Mouse (Mus musculus) Muller cell, postnatal 12 days (primary cell): ENCODE data around the gene Ssxb10.
"Not testable (repeated sequence)": the region's sequence is repeated elsewhere in the genome, so short reads cannot be mapped to it uniquely, and the experiment has no call there.

ENCODE experiments used
- DNase-seq: peaks from one replicate; pipeline ENCODE4 v3.0.0-alpha.2; 2015; ENCODE audit errors: inconsistent ontology term

The Ssxb10 gene

GRCm38 (mm10) chrX:8327124-8327523 lies at the start of gene Ssxb10:
Ssxb10 (plus strand) TSS chrX:8327424.
- DNase-seq: no peak

- DNase-seq: no peak
These were observed 38.6 kb upstream of the Ssxb10 start for GRCm38 (mm10) chrX:8288621-8289020.

- DNase-seq: no peak
These were observed 17.9 kb upstream of the Ssxb10 start for GRCm38 (mm10) chrX:8309302-8309701.

DNA sequence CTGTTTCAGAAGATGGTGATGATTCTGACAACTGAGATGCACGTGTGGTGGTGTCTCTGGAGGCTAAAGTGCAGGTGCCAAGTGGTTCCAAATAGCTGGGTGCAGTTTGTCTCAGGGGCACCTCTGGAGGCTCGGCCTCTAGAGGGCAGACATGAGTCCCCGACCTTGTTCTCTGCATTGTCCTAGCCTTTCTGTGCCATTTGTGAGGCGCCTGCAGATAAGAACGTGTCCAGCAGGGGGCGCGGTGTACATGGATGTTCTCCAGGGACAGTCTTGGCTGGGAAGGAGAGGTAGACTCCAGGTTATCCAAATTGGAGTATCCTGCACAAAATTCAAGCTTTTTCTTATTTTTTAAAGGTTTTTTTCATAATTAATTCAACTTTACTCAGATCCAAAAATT lies 12.3 kb upstream of the Ssxb10 start:
- peak; percentile 2 for DNase-seq

DNA sequence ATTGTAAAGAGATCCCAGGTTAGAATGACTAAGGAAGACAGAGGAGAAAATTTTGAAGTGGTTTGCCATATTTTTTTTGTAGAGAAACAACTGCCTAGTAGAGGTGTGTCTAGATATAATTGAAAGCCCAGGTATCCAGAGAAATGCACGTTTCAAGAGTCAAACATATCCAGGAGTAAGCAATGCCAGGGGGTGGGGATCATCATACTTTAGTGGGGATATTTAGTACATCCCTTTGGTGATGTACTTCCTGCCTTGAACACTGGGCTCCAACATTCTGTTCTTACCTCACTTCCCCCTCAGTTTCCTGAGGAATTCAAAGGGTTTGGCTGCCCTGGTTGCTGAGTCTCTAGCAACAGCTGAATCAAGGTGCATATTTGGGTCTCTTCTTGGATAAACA lies 39.5 kb downstream of the Ssxb10 start, which contains the start of gene Ssxb9:
Gene Ssxb9 (plus strand): TSS at position 301 of the 400 bp plus-strand sequence.
- not testable (repeated sequence) for DNase-seq
